Mouse (Mus musculus): ENCODE results near the gene Auts2. TPM values are rescaled to one million over a fixed set of nuclear protein-coding genes. Genes with fewer than 3 reads are reported as not detected.

The Auts2 gene
- polyA plus RNA-seq, 1 experiment from 2014 or later = 32.6 TPM

DNA sequence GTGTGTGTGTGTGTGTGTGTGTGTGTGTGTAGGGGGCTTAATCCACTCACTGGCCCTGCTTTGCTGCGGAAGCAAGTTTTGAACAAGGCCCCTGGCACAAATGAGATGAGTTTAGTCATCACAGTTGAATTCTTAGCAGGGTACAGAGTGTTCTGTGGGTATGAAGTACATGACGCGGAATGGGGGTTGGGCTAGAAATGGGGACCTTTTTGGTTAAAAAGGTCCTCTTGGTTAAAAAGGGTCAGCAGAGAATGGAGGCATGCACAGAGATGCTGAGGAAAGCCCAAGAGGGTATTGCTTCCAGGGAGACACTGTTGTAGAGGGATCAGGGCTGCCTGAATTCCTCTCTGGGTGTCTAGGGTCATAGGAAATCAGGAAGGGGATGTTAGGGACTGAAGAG is 945.6 kb downstream of the Auts2 start:
- Histone ChIP-seq H3K4me2 (replicated peaks; ENCODE audit: low read depth, low read length) (no peak overlapping the region), H3K4me3 (ENCODE audit: low read length) (no peak overlapping the region), H3K27me3 (ENCODE audit: control insufficient read depth, insufficient read depth, low read length) (peaks cover 16% of the 10 kb centered on the region), H3K27ac (ENCODE audit: low read depth, low read length) (no peak overlapping the region), H3K36me3 (ENCODE audit: control insufficient read depth, insufficient read depth, low read length) (no peaks in the 10 kb centered on the region), H3K9me3 (ENCODE audit: control insufficient read depth, low read length) (no peaks in the 10 kb centered on the region), H3K4me1 (ENCODE audit: control insufficient read depth, insufficient read depth, low read length) (peaks cover 19% of the 10 kb centered on the region), H3K9ac (ENCODE audit: low read depth, low read length) (no peak overlapping the region)
- 94% methylated on average over 3 of the region's 3 CpGs for WGBS
- ATAC-seq (ENCODE audit: low FRiP score, low TSS enrichment) = no peak

GRCm38 (mm10) chr5:131596591-131596990 is 946.6 kb downstream of the Auts2 start:
- Histone ChIP-seq H3K4me3 (ENCODE audit: low read length) (no peak overlapping the region), H3K27me3 (ENCODE audit: control insufficient read depth, insufficient read depth, low read length) (peaks cover 16% of the 10 kb centered on the region), H3K9ac (ENCODE audit: low read depth, low read length) (no peak overlapping the region), H3K4me2 (replicated peaks; ENCODE audit: low read depth, low read length) (no peak overlapping the region), H3K36me3 (ENCODE audit: control insufficient read depth, insufficient read depth, low read length) (no peaks in the 10 kb centered on the region), H3K27ac (ENCODE audit: low read depth, low read length) (no peak overlapping the region), H3K4me1 (ENCODE audit: control insufficient read depth, insufficient read depth, low read length) (peaks cover 11% of the 10 kb centered on the region; the same call in 1 of the 2 replicates), H3K9me3 (ENCODE audit: control insufficient read depth, low read length) (no peaks in the 10 kb centered on the region)
- no peak for ATAC-seq (ENCODE audit: low FRiP score, low TSS enrichment)
- WGBS = 5% methylated on average over 10 of the region's 10 CpGs

- H3K9me3 ChIP-seq (ENCODE audit: control insufficient read depth, low read length) = no peaks in the 10 kb centered on the region
- no peak overlapping the region for H3K9ac ChIP-seq (ENCODE audit: low read depth, low read length)
- H3K4me1 ChIP-seq (ENCODE audit: control insufficient read depth, insufficient read depth, low read length) = peaks cover 5% of the 10 kb centered on the region; the same call in 1 of the 2 replicates
- no peak overlapping the region for H3K4me3 ChIP-seq (ENCODE audit: low read length)
- no peak for ATAC-seq (ENCODE audit: low FRiP score, low TSS enrichment)
- no peaks in the 10 kb centered on the region for H3K36me3 ChIP-seq (ENCODE audit: control insufficient read depth, insufficient read depth, low read length)
- H3K4me2 ChIP-seq (replicated peaks; ENCODE audit: low read depth, low read length) = no peak overlapping the region
- WGBS = 37% methylated on average over 8 of the region's 8 CpGs
- H3K27ac ChIP-seq (ENCODE audit: low read depth, low read length) = no peak overlapping the region
- peaks cover 16% of the 10 kb centered on the region for H3K27me3 ChIP-seq (ENCODE audit: control insufficient read depth, insufficient read depth, low read length)
Measured at GRCm38 (mm10) chr5:131595730-131596129, 947.4 kb downstream of the Auts2 start.

GRCm38 (mm10) chr5:131594597-131594996 is 948.5 kb downstream of the Auts2 start:
- Histone ChIP-seq H3K9me3 (ENCODE audit: control insufficient read depth, low read length) (no peaks in the 10 kb centered on the region), H3K36me3 (ENCODE audit: control insufficient read depth, insufficient read depth, low read length) (no peaks in the 10 kb centered on the region), H3K4me2 (replicated peaks; ENCODE audit: low read depth, low read length) (no peak overlapping the region), H3K4me1 (ENCODE audit: control insufficient read depth, insufficient read depth, low read length) (no peaks in the 10 kb centered on the region), H3K4me3 (ENCODE audit: low read length) (no peak overlapping the region), H3K9ac (ENCODE audit: low read depth, low read length) (no peak overlapping the region), H3K27me3 (ENCODE audit: control insufficient read depth, insufficient read depth, low read length) (peaks cover 16% of the 10 kb centered on the region; the same call in 1 of the 2 replicates), H3K27ac (ENCODE audit: low read depth, low read length) (no peak overlapping the region)
- 79% methylated on average over 3 of the region's 3 CpGs for WGBS
- ATAC-seq (ENCODE audit: low FRiP score, low TSS enrichment) = no peak

GRCm38 (mm10) chr5:131593261-131593660 is 949.9 kb downstream of the Auts2 start:
- 96% methylated on average over 10 of the region's 10 CpGs for WGBS

GRCm38 (mm10) chr5:131589948-131590467 is 953.1 kb downstream of the Auts2 start:
- H3K4me2 ChIP-seq (replicated peaks; ENCODE audit: low read depth, low read length) = no peak overlapping the region
- no peaks in the 10 kb centered on the region for H3K36me3 ChIP-seq (ENCODE audit: control insufficient read depth, insufficient read depth, low read length)
- no peak overlapping the region for H3K4me3 ChIP-seq (ENCODE audit: low read length)
- no peaks in the 10 kb centered on the region for H3K9me3 ChIP-seq (ENCODE audit: control insufficient read depth, low read length)
- H3K27me3 ChIP-seq (ENCODE audit: control insufficient read depth, insufficient read depth, low read length) = peaks cover 4% of the 10 kb centered on the region; the same call in 1 of the 2 replicates
- H3K4me1 ChIP-seq (ENCODE audit: control insufficient read depth, insufficient read depth, low read length) = peaks cover 22% of the 10 kb centered on the region
- no peak overlapping the region for H3K9ac ChIP-seq (ENCODE audit: low read depth, low read length)
- no peak overlapping the region for H3K27ac ChIP-seq (ENCODE audit: low read depth, low read length)
- WGBS = 86% methylated on average over 6 of the region's 6 CpGs
- no peak for ATAC-seq (ENCODE audit: low FRiP score, low TSS enrichment)

More at GRCm38 (mm10) chr5:131593261-131593660, 949.9 kb downstream of the Auts2 start:
- Histone ChIP-seq H3K36me3 (ENCODE audit: control insufficient read depth, insufficient read depth, low read length) (no peaks in the 10 kb centered on the region), H3K27me3 (ENCODE audit: control insufficient read depth, insufficient read depth, low read length) (peaks cover 13% of the 10 kb centered on the region; the same call in 1 of the 2 replicates), H3K4me1 (ENCODE audit: control insufficient read depth, insufficient read depth, low read length) (no peaks in the 10 kb centered on the region), H3K4me2 (replicated peaks; ENCODE audit: low read depth, low read length) (no peak overlapping the region), H3K27ac (ENCODE audit: low read depth, low read length) (no peak overlapping the region), H3K4me3 (ENCODE audit: low read length) (no peak overlapping the region), H3K9ac (ENCODE audit: low read depth, low read length) (no peak overlapping the region), H3K9me3 (ENCODE audit: control insufficient read depth, low read length) (no peaks in the 10 kb centered on the region)
- no peak for ATAC-seq (ENCODE audit: low FRiP score, low TSS enrichment)

DNA sequence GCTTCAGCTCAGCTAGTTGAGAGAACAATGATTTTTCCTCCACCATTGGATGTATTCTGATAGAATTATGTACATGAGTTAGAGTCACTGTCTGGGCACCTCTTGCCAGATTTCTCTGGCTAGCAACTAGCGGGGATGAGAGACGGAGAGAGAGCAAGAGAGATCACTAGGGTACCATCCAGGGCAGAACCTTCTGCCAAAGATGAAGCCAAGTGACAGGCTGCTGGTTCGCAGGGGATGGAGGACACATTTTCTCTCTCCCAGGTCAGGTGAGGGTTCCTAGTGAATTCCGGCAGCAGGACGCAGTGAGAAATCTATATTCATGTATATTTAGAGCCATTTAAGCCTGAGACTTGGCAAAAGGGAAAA is 956.8 kb downstream of the Auts2 start:
- Histone ChIP-seq H3K27ac (ENCODE audit: low read depth, low read length) (no peak overlapping the region), H3K9me3 (ENCODE audit: control insufficient read depth, low read length) (no peaks in the 10 kb centered on the region), H3K4me1 (ENCODE audit: control insufficient read depth, insufficient read depth, low read length) (peaks cover 43% of the 10 kb centered on the region), H3K27me3 (ENCODE audit: control insufficient read depth, insufficient read depth, low read length) (peaks cover 4% of the 10 kb centered on the region), H3K4me3 (ENCODE audit: low read length) (no peak overlapping the region), H3K36me3 (ENCODE audit: control insufficient read depth, insufficient read depth, low read length) (no peaks in the 10 kb centered on the region), H3K9ac (ENCODE audit: low read depth, low read length) (no peak overlapping the region), H3K4me2 (replicated peaks; ENCODE audit: low read depth, low read length) (peak overlapping the region; percentile 23; the same call in 1 of the 2 replicates)
- no peak for ATAC-seq (ENCODE audit: low FRiP score, low TSS enrichment)
- WGBS = 41% methylated on average over 5 of the region's 5 CpGs

DNA sequence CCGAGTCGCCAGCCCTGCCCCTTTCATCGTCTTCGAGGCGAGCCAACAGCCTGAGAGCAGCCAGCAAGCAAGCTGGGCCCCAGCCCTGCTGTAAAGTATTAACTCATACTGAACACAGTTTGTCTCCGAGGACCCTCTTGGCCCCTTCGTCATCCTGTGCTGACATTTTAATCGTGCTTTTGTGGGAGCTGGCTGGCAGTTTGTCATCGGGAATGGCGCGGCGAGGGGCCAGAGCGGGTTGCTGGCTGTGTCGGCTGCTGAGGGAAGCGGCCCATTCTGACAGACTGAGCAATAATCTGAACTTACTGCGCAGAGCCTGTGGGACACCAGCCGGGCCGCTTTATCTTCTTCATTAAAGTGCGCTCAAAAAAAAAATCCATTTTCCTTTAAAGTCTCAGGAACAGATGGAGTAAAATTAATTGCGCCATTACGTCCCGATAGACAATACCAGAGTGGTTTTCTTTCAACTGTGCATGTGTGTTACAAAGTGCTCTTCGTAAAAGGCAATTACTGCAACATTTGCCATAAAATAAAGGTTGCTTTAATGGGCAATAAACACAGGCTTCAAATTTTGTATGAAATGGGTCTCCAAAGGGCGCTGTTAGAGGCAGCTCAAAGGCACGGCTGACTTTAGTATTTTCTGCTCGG is 957.3 kb downstream of the Auts2 start:
- Histone ChIP-seq H3K4me2 (replicated peaks; ENCODE audit: low read depth, low read length) (peak overlapping the region; percentile 23), H3K4me3 (ENCODE audit: low read length) (no peak overlapping the region), H3K27ac (ENCODE audit: low read depth, low read length) (no peak overlapping the region), H3K4me1 (ENCODE audit: control insufficient read depth, insufficient read depth, low read length) (peaks cover 48% of the 10 kb centered on the region), H3K9me3 (ENCODE audit: control insufficient read depth, low read length) (no peaks in the 10 kb centered on the region), H3K9ac (ENCODE audit: low read depth, low read length) (no peak overlapping the region), H3K36me3 (ENCODE audit: control insufficient read depth, insufficient read depth, low read length) (no peaks in the 10 kb centered on the region), H3K27me3 (ENCODE audit: control insufficient read depth, insufficient read depth, low read length) (peaks cover 4% of the 10 kb centered on the region)
- ATAC-seq (ENCODE audit: low FRiP score, low TSS enrichment) = peak; percentile 76
- 8% methylated on average over 26 of the region's 26 CpGs for WGBS

GRCm38 (mm10) chr5:131584260-131585135 is 958.6 kb downstream of the Auts2 start:
- Histone ChIP-seq H3K27ac (ENCODE audit: low read depth, low read length) (no peak overlapping the region), H3K4me1 (ENCODE audit: control insufficient read depth, insufficient read depth, low read length) (peaks cover 48% of the 10 kb centered on the region), H3K4me2 (replicated peaks; ENCODE audit: low read depth, low read length) (no peak overlapping the region), H3K4me3 (ENCODE audit: low read length) (no peak overlapping the region), H3K36me3 (ENCODE audit: control insufficient read depth, insufficient read depth, low read length) (no peaks in the 10 kb centered on the region), H3K9ac (ENCODE audit: low read depth, low read length) (no peak overlapping the region), H3K27me3 (ENCODE audit: control insufficient read depth, insufficient read depth, low read length) (peaks cover 4% of the 10 kb centered on the region), H3K9me3 (ENCODE audit: control insufficient read depth, low read length) (no peaks in the 10 kb centered on the region)
- WGBS = 18% methylated on average over 12 of the region's 12 CpGs
- peak; percentile 84 for ATAC-seq (ENCODE audit: low FRiP score, low TSS enrichment)

All from kidney, embryonic 14.5 days (tissue).